Mouse (Mus musculus) kidney, embryonic 16.5 days (tissue): ENCODE measurements around the gene Rhbdd2. TPM values are rescaled to one million over a fixed set of nuclear protein-coding genes. Genes with fewer than 3 reads are reported as not detected.

ENCODE experiments used
- ATAC-seq: fragments of 200-750 bp; cut with Nextera tagmentation; 2 replicates; pipeline ENCODE4 v1.8.0; 2017; ENCODE audit warnings: moderate TSS enrichment; ENCODE audit not compliant: low FRiP score, low TSS enrichment
- H3K27ac ChIP-seq: fragments of 300-500 bp; sonication (generic); 2 replicates; pipeline ENCODE4 v1.5.1; 2014; ENCODE audit warnings: low read length
- H3K27me3 ChIP-seq: fragments of 300-500 bp; sonication (generic); 2 replicates; pipeline ENCODE4 v1.6.1; 2014; ENCODE audit warnings: low read length, control low read depth, mixed read lengths; ENCODE audit not compliant: insufficient read depth
- H3K36me3 ChIP-seq: fragments of 300-500 bp; sonication (generic); 2 replicates; pipeline ENCODE4 v1.6.1; 2014; ENCODE audit warnings: low read length, control low read depth, mixed read lengths; ENCODE audit not compliant: insufficient read depth
- H3K4me1 ChIP-seq: fragments of 300-500 bp; sonication (generic); 2 replicates; pipeline ENCODE4 v1.6.1; 2014; ENCODE audit warnings: low read length, control low read depth, mixed read lengths; ENCODE audit not compliant: insufficient read depth
- H3K4me2 ChIP-seq: fragments of 300-500 bp; sonication (generic); replicated peaks from 2 replicates; pipeline ENCODE4 v1.6.1; 2014; ENCODE audit warnings: low read depth, low read length
- H3K4me3 ChIP-seq: fragments of 300-500 bp; sonication (generic); 2 replicates; pipeline ENCODE4 v1.5.1; 2014; ENCODE audit warnings: mild to moderate bottlenecking, low read length
- H3K9ac ChIP-seq: fragments of 300-500 bp; sonication (generic); replicated peaks from 2 replicates; pipeline ENCODE4 v1.6.1; 2014; ENCODE audit warnings: low read length
- H3K9me3 ChIP-seq: fragments of 300-500 bp; sonication (generic); 2 replicates; pipeline ENCODE4 v1.6.1; 2016; ENCODE audit warnings: low read length, control low read depth
- WGBS: fragments of 180-500 bp; shearing (Covaris S2); extraction: QIAGEN DNeasy Blood & Tissue Kit; methylation state at CpG from one replicate; pipeline ENCODE4 v1.1.7; 2014; 5-methylcytosine and 5-hydroxymethylcytosine counted together
- polyA plus RNA-seq: library from polyadenylated mRNA; unstranded; fragments of >200 nt; fragmentation: Nextera tagmentation; extraction: Ambion mirVana; gene quantifications from 2 replicates; pipeline ENCODE4 v1.2.1, GENCODE M21; 2015

Gene Rhbdd2
- polyA plus RNA-seq, 1 experiment from 2014 or later = 51.0 TPM

DNA sequence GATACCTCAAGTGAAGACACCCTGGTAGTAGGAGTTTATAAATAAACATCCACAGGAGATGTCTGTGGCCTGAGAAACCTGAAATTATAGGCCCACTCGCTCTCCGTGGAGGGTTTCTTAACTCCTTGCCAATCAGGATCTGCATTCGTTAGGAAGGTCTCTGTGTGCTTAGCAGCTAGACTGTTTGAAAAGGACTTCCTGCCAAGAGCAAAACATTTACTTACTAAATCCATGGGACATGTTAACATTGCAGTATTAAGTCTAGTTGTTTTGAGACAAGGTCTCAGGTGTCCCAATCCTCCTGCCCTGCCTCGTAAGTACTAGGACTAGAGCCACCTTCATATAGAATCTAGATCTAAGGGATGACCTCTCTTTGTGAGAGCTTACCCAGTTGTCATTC, 58.8 kb downstream of the Rhbdd2 start:
- Histone ChIP-seq H3K36me3 (no peaks in the 10 kb centered on the region), H3K4me2 (no peak overlapping the region)

DNA sequence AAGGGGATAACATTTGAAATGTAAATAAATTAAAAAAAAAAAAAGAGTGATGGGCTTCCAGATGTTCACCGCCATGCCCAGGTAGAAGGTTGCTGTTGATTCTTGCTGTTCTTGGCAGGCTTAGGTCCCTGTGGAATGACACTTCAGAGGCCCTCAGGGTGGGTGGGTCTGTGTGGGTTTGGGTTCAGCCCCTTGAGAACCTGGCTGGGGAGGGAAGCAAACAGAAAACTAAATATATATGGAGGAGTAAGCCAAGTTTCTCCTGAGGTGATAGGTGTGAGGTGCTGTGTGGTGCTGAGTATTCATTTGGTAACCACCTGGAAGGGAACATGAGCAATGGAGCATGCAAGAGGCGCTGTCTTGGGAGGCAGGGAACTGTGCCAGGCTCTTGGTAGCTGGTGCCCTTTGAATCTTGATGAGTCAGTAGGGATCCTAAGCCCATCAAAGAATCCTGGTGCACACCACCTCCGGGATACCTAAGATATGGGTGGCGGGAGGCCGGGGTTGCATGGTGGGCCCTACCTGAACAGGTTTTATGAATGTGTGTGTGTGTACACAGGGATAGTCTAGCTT, 60.9 kb downstream of the Rhbdd2 start:
- ATAC-seq = no peak
- Histone ChIP-seq H3K4me2 (no peak overlapping the region), H3K36me3 (no peaks in the 10 kb centered on the region), H3K9me3 (no peaks in the 10 kb centered on the region), H3K27ac (no peak overlapping the region), H3K27me3 (no peaks in the 10 kb centered on the region), H3K4me1 (peaks cover 19% of the 10 kb centered on the region), H3K4me3 (no peak overlapping the region), H3K9ac (no peak overlapping the region)
- WGBS = 84% methylated on average over 5 of the region's 5 CpGs

More for the DNA sequence above, 58.8 kb downstream of the Rhbdd2 start:
- Histone ChIP-seq H3K27me3 (no peaks in the 10 kb centered on the region), H3K4me1 (peaks cover 25% of the 10 kb centered on the region), H3K4me3 (no peak overlapping the region), H3K27ac (no peak overlapping the region), H3K9ac (no peak overlapping the region), H3K9me3 (no peaks in the 10 kb centered on the region)
- WGBS = 84% methylated on average over 4 of the region's 4 CpGs
- ATAC-seq = no peak

DNA sequence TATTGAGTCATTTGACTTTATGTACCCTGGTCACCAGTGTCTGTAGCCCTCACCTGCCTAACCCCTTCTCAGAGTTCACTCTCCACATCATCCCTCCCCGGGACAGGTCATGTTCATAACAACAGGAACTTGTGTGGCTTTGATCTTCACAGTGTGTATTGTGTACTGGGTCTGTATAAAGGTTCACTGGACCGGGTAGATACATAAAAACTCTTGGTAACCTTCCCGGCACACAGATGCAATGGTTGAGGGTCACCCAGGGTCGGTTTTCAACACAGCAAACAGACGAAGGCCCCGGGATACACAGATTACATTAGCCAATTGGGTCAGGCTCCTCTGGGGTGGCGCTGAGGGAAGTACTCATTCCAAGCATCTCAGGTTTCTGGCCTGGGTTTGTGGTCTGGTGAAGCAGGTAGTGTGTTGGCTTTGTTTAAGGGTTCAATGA, 62.9 kb downstream of the Rhbdd2 start:
- 40% methylated on average over 7 of the region's 7 CpGs for WGBS
- H3K4me3 ChIP-seq = no peak overlapping the region
- no peak for ATAC-seq

More for the DNA sequence above, 62.9 kb downstream of the Rhbdd2 start:
- Histone ChIP-seq H3K4me2 (no peak overlapping the region), H3K36me3 (peaks cover 5% of the 10 kb centered on the region; the same call in 1 of the 2 replicates), H3K9ac (no peak overlapping the region), H3K4me1 (peaks cover 10% of the 10 kb centered on the region), H3K27ac (no peak overlapping the region), H3K9me3 (no peaks in the 10 kb centered on the region), H3K27me3 (no peaks in the 10 kb centered on the region)

Other genes starting within 250 kb of the Rhbdd2 start
- gene Pom121, start 238.1 kb upstream of the Rhbdd2 start, polyA plus RNA-seq = 11.4 and 13.6 TPM in 2 replicates
- gene Hip1, start 87.5 kb upstream of the Rhbdd2 start, polyA plus RNA-seq = 37.1 and 48.9 TPM in 2 replicates
- gene Ccl26, start 69.0 kb upstream of the Rhbdd2 start, polyA plus RNA-seq = not detected in 2 replicates
- gene Ccl24, start 59.6 kb upstream of the Rhbdd2 start, polyA plus RNA-seq = 1.8 and 2.0 TPM in 2 replicates
- gene Por, start 37.4 kb downstream of the Rhbdd2 start, polyA plus RNA-seq = 106 and 107 TPM in 2 replicates
- 74.7 and 75.4 TPM in 2 replicates for gene Tmem120a, start 111.8 kb downstream of the Rhbdd2 start, polyA plus RNA-seq
- gene Styxl1, start 145.8 kb downstream of the Rhbdd2 start, polyA plus RNA-seq = 0.42 and 0.62 TPM in 2 replicates
- 690 and 691 TPM in 2 replicates for gene Mdh2, start 145.9 kb downstream of the Rhbdd2 start, polyA plus RNA-seq
- gene Srrm3, start 174.3 kb downstream of the Rhbdd2 start, polyA plus RNA-seq = 0.27 and 1.0 TPM in 2 replicates